Mouse (Mus musculus) thymus, adult 2 months (tissue): ENCODE data around the gene Rabep1.

ENCODE experiments used
- CTCF ChIP-seq: fragments of 200-500 bp; IDR thresholded peaks from 2 replicates; pipeline ENCODE4 v1.5.1; 2012; ENCODE audit warnings: mild to moderate bottlenecking, control low read depth, low read length, moderate library complexity, borderline replicate concordance; ENCODE audit not compliant: control insufficient read depth, poor library complexity, insufficient read depth; ENCODE audit errors: extremely low read depth
- POLR2A ChIP-seq: fragments of 200-500 bp; IDR thresholded peaks from 2 replicates; pipeline ENCODE4 v1.6.1; 2012; ENCODE audit warnings: mild to moderate bottlenecking, low read length, control low read depth, moderate library complexity; ENCODE audit not compliant: control insufficient read depth, poor library complexity, insufficient read depth; ENCODE audit errors: extremely low read depth

GRCm38 (mm10) chr11:70860371-70860770 lies 15.8 kb downstream of the Rabep1 start:
- TF ChIP-seq CTCF (no peak), POLR2A (no peak)
